Mouse (Mus musculus): ENCODE measurements around the gene Stk35. TPM values are rescaled to one million over a fixed set of nuclear protein-coding genes. Genes with fewer than 3 reads are reported as not detected.
"Not testable (repeated sequence)": the region's sequence is repeated elsewhere in the genome, so short reads cannot be mapped to it uniquely, and the experiment has no call there.

Stk35 gene
- total RNA-seq, 2 experiments from 2014 or later, result 27.7 to 30.2 TPM

- DNase-seq, result no peak
Measured at GRCm38 (mm10) chr2:129836921-129837320, 36.6 kb downstream of the Stk35 start.

- DNase-seq, result no peak
Measured at GRCm38 (mm10) chr2:129838321-129838720, 38.0 kb downstream of the Stk35 start.

GRCm38 (mm10) chr2:129845826-129846225 is 45.5 kb downstream of the Stk35 start:
- DNase-seq, result no peak

GRCm38 (mm10) chr2:129846501-129846900 is 46.2 kb downstream of the Stk35 start:
- DNase-seq, result no peak

GRCm38 (mm10) chr2:129849078-129849477 is 48.8 kb downstream of the Stk35 start:
- DNase-seq, result not testable (repeated sequence)

- no peak for DNase-seq
Measured at GRCm38 (mm10) chr2:129851512-129851911, 51.2 kb downstream of the Stk35 start.

- no peak for DNase-seq
Measured at GRCm38 (mm10) chr2:129863256-129863655, 62.9 kb downstream of the Stk35 start.

DNA sequence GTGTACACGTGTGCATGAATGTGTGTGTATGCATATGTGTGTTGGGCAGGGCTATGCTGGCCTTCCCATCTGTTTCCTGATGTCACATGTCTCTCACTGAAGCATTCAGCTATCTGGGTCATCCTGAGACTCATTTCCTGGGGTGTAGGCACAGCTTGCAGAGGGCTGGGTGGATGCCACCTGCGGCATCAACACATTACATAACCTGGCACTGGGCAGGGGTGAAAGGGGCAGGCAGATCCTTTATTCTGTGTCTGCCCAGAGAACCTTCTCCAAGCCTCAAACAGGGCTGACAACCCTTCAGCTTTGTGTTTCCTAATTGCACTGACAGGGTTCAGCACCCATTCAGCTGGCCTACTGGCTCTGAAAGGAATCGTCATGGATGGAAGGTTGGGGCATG is 64.6 kb downstream of the Stk35 start:
- DNase-seq, result no peak

- no peak for DNase-seq
Measured at GRCm38 (mm10) chr2:129869151-129869550, 68.8 kb downstream of the Stk35 start.

DNA sequence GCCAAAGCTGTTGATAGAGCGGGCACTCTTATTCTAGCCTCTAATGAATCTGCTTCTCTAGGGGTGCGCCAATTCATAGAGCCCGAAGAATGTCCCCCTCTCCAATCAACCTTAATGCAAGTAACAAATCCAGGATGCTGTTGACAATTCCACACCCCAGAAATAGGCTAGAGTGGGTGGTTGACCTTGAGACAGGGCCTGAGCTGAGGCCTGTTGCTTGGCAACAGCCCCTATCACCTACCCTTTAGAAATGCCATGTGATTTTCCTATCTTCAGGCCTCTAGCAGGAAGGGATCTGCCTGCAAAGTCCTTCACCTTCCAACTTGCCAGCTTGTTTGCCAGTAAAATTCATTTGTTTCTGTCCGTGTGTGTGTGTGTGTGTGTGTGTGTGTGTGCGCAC is 70.9 kb downstream of the Stk35 start:
- DNase-seq, result no peak

GRCm38 (mm10) chr2:129872071-129872470 is 71.8 kb downstream of the Stk35 start:
- DNase-seq, result no peak

GRCm38 (mm10) chr2:129873489-129873888 is 73.2 kb downstream of the Stk35 start:
- DNase-seq, result peak; percentile 79 to 83

GRCm38 (mm10) chr2:129874084-129874483 is 73.8 kb downstream of the Stk35 start:
- no peak for DNase-seq

DNA sequence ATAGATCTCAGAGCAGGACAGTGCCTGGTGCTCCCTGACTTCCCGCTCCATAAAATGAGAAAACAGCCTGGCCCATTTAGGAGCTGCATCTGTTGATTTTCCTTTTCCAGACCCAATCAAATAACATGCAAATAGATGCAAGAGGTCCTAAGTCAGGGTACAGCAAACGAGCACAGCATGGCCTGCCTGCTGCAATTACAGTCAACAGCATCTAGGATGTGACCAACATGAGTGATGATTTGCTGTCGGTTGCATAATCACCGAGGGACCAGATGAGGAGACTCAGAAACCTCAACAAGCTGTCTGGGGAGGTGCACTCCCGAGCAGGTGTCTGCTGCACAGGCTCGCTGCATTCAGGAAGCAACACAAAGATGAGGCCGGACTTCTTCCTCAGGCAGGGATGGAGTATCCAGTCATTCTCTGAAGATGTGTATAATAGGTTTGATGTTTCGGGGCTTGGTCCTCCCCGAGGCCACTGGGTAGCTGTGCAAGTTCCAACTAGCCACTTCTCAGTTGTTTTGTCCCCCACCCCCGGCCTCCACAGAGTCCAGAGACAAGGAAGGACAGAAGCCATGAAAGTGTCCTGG is 74.3 kb downstream of the Stk35 start:
- DNase-seq, result no peak

GRCm38 (mm10) chr2:129876935-129877334 is 76.6 kb downstream of the Stk35 start:
- DNase-seq, result peak in 1 of 2 experiments; percentile 45

DNA sequence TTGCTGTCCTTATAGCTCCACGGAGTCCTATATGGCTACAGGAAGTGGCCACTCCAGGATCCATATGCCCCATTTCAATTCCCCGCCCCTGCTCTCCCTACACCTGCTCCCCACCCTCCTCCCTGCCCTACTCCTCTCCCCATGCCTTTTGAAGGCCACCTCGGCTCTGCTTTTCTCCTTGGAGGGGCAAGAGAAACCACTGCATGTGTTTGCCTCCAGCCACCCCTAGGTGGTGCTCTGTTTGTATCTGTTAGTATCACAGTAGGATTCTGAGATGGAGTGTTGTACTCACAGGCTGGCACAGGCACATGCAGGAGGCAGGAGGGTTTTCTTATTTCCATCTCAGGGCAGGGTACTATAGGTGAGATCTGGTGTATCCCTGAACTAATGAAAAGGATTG is 79.5 kb downstream of the Stk35 start:
- peak; percentile 54 to 66 for DNase-seq

DNA sequence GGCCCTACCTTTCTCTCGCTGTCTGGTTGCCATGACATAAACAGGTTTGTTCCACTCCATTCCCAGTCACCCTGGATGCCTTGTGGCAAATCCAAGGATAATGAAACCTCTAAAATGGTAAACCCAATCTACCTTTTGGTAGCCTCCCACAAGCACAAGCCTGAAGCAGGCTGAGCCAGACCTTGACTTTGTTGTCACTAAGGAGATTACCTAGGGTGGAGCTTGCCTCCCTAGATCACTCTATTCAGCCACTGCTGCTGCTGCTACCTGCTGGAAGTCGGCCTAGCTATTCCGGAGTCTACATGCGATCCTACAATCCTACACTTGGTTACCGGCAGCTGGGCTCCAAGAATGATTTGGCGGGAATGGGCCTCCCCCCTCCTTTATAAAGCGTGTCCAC is 79.9 kb downstream of the Stk35 start:
- DNase-seq, result no peak

GRCm38 (mm10) chr2:129881886-129882285 is 81.6 kb downstream of the Stk35 start:
- no peak for DNase-seq

Other genes with a start within 250 kb of the Stk35 start
- 100 to 1,000 TPM; 272 to 282 TPM for gene Sirpa, start 207.7 kb upstream of the Stk35 start, total RNA-seq (2021)
- 10 to 100 TPM; 13.1 to 14.2 TPM for gene Pdyn, start 100.7 kb upstream of the Stk35 start, total RNA-seq (2021)
- under 1 TPM; 0.15 to 0.33 TPM for gene Tgm3, start 211.8 kb downstream of the Stk35 start, total RNA-seq (2021)